Mouse (Mus musculus) heart, postnatal 0 days (tissue): ENCODE measurements at regions not wholly inside any gene's neighbourhood (a gene's known extent, or its start where the extent isn't known, plus 50 kb on each side); places are given as distances from the start of the nearest gene placed in this dataset.

Experiments
- CTCF ChIP-seq: IDR thresholded peaks from 2 replicates; pipeline ENCODE4 v1.5.1; 2016; ENCODE audit warnings: antibody characterized with exemption, control low read depth, low read depth
- EP300 ChIP-seq: IDR thresholded peaks from 2 replicates; pipeline ENCODE4 v1.6.1; 2016; ENCODE audit warnings: antibody characterized with exemption, low read depth

GRCm38 (mm10) chr13:118265763-118266520, 120.5 kb upstream of the B430218F22Rik start:
- TF ChIP-seq CTCF (no peak), EP300 (no peak)
